Mouse (Mus musculus): ENCODE results near the gene Rgs13. TPM values are rescaled to one million over a fixed set of nuclear protein-coding genes. Genes with fewer than 3 reads are reported as not detected.

The Rgs13 gene
- polyA plus RNA-seq, 1 experiment from 2014 or later: not detected

- Histone ChIP-seq H3K4me3 (replicated peaks; ENCODE audit: low read depth, low read length) (no peak overlapping the region), H3K27me3 (ENCODE audit: insufficient read depth, low read length) (no peaks in the 10 kb centered on the region), H3K9me3 (replicated peaks; ENCODE audit: low read length) (no peaks in the 10 kb centered on the region), H3K4me2 (ENCODE audit: low read length) (no peak overlapping the region), H3K27ac (no peak overlapping the region), H3K9ac (ENCODE audit: low read depth, low read length) (no peak overlapping the region), H3K36me3 (ENCODE audit: insufficient read depth, low read length) (no peaks in the 10 kb centered on the region), H3K4me1 (replicated peaks; ENCODE audit: insufficient read depth, low read length) (no peaks in the 10 kb centered on the region)
- DNase-seq (ENCODE audit: low spot score): no peak
- ATAC-seq (replicated peaks; ENCODE audit: low FRiP score, low read depth): no peak
- WGBS: 46% methylated on average over 2 of the region's 2 CpGs
- no peak for TF ChIP-seq CTCF (IDR thresholded peaks at IDR 0.05; ENCODE audit: low read depth)
Measured at GRCm38 (mm10) chr1:144112946-144113345, 64.2 kb downstream of the Rgs13 start.

- H3K27me3 ChIP-seq (ENCODE audit: insufficient read depth, low read length): no peaks in the 10 kb centered on the region
- no peak overlapping the region for H3K27ac ChIP-seq
- DNase-seq (ENCODE audit: low spot score) (no peak), ATAC-seq (replicated peaks; ENCODE audit: low FRiP score, low read depth) (no peak)
- no peaks in the 10 kb centered on the region for H3K4me1 ChIP-seq (replicated peaks; ENCODE audit: insufficient read depth, low read length)
- H3K36me3 ChIP-seq (ENCODE audit: insufficient read depth, low read length): no peaks in the 10 kb centered on the region
- H3K9ac ChIP-seq (ENCODE audit: low read depth, low read length): no peak overlapping the region
- TF ChIP-seq CTCF (IDR thresholded peaks at IDR 0.05; ENCODE audit: low read depth): no peak
- no peak overlapping the region for H3K4me3 ChIP-seq (replicated peaks; ENCODE audit: low read depth, low read length)
- no peaks in the 10 kb centered on the region for H3K9me3 ChIP-seq (replicated peaks; ENCODE audit: low read length)
- H3K4me2 ChIP-seq (ENCODE audit: low read length): no peak overlapping the region
- 68% methylated on average over 1 of the region's 1 CpGs for WGBS
Measured at GRCm38 (mm10) chr1:144098587-144099258, 78.4 kb downstream of the Rgs13 start.

- Histone ChIP-seq H3K4me1 (replicated peaks; ENCODE audit: insufficient read depth, low read length) (no peaks in the 10 kb centered on the region), H3K4me2 (ENCODE audit: low read length) (no peak overlapping the region), H3K27ac (no peak overlapping the region), H3K27me3 (ENCODE audit: insufficient read depth, low read length) (no peaks in the 10 kb centered on the region), H3K9me3 (replicated peaks; ENCODE audit: low read length) (no peaks in the 10 kb centered on the region), H3K36me3 (ENCODE audit: insufficient read depth, low read length) (no peaks in the 10 kb centered on the region), H3K4me3 (replicated peaks; ENCODE audit: low read depth, low read length) (no peak overlapping the region), H3K9ac (ENCODE audit: low read depth, low read length) (no peak overlapping the region)
- TF ChIP-seq CTCF (IDR thresholded peaks at IDR 0.05; ENCODE audit: low read depth): no peak
- ATAC-seq (replicated peaks; ENCODE audit: low FRiP score, low read depth) (no peak), DNase-seq (ENCODE audit: low spot score) (no peak)
- WGBS: 87% methylated on average over 1 of the region's 1 CpGs
Measured at GRCm38 (mm10) chr1:144090410-144090809, 86.8 kb downstream of the Rgs13 start.

Other genes with a start within 250 kb of the Rgs13 start
- gene Rgs2, start 173.2 kb downstream of the Rgs13 start, polyA plus RNA-seq (2015; fragmentation: Nextera tagmentation; extraction: Ambion mirVana): 37.4 and 40.6 TPM in 2 replicates
- gene Rgs1, start 71.9 kb upstream of the Rgs13 start, polyA plus RNA-seq (2015; fragmentation: Nextera tagmentation; extraction: Ambion mirVana): 0.17 and 0.25 TPM in 2 replicates